Mouse (Mus musculus): Measurements from ENCODE around the gene Cfap157. TPM values are rescaled to one million over a fixed set of nuclear protein-coding genes. Genes with fewer than 3 reads are reported as not detected.
A peak's percentile ranks its signal among the peaks of the same experiment; 100 is the strongest.

The Cfap157 gene
- total and polyA plus RNA-seq, 2 experiments from 2014 or later: 0.16 to 1.1 TPM

DNA sequence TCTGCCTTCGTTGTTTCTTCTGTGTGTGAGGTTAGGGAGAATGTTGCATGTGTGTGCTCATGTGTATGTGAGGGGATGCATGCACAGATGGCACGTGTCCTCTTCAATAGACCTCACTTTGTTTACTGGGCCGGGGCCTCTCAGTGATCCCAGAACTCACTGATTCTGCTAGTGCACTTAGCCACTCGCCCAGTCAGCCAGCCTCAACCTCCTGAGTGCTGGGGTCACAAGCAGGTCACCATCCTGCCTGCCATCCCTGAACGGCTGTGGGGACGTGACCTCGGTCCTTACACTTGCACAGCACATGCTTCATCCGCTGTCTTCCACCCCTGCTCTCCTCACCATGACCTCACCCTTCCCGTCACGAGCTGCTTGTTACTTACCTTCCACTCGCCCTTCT is 38.9 kb upstream of the Cfap157 start:
- H3K4me1 ChIP-seq (ENCODE audit: insufficient read depth, low read length): no peaks in the 10 kb centered on the region
- no peaks in the 10 kb centered on the region for H3K27me3 ChIP-seq (ENCODE audit: insufficient read depth, low read length)
- no peak for TF ChIP-seq CTCF (IDR thresholded peaks at IDR 0.05; ENCODE audit: low read depth)
- DNase-seq (ENCODE audit: low spot score) (peak; percentile 38), ATAC-seq (peak; percentile 37; the same call in 1 of the 2 replicates)
- no peaks in the 10 kb centered on the region for H3K9me3 ChIP-seq (ENCODE audit: low read length)
- no peak overlapping the region for H3K4me3 ChIP-seq (ENCODE audit: low read length)
- 57% methylated on average over 11 of the region's 11 CpGs for WGBS
- no peak overlapping the region for H3K4me2 ChIP-seq (ENCODE audit: low read depth, low read length)
- no peak overlapping the region for H3K9ac ChIP-seq (replicated peaks; ENCODE audit: low read length)
- peaks cover 15% of the 10 kb centered on the region for H3K36me3 ChIP-seq (ENCODE audit: insufficient read depth, low read length)
- H3K27ac ChIP-seq: peak overlapping the region; percentile 52

DNA sequence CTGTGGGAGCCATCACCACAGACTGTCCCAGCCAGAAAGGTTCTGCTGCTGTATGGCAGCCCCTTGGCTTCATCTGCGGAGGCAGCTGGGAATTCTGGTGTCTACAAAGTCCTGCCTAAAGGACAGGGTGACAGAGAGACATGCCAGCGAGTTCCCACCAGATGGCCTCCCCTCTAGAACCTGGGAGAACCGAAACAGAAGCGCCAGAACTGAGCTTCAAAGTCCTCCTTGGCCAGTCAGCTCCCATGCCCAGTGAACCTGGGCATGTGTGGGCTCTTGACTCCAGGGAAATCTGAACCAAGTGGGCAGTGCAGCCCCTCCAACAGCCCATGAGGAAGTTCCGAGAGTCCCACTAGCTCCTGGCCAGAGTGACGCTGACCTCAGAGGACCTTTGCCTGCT is 38.4 kb upstream of the Cfap157 start:
- ATAC-seq: no peak

DNA sequence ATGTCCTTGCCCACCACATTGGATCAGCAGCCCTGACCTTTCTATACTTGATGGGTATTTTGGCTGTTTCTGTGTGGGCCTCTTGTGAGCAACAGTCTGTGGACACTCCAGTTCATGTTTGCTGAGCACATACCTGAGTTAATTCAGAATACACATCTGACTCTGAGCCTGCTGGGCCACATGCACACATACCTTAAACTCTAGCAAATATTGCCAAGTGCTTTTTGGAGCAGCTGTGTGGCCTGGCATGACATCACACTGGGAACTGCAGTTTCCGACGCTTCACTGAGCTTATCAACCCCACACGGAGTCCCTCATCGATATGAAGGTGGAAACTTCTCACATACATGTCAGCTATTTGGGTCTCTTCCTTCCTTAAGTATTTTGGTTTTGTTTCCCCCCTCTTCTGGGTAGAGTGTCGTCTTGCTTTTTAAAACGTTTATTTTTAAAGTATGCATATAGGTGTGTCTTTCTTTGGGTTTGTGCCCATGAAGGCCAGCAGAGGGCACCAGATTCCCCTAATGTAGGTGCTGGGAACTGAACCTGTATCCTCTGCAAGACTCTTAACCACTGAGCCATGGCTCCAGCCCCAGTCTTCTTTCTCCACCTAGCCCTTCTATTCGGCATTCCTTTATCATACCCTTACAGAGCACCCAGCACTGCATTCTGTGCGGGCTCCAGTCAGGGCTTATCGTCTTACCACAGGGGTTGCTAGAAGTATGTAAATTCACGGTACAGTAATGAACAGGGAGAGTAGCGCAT is 37.0 kb upstream of the Cfap157 start:
- 65% methylated on average over 11 of the region's 11 CpGs for WGBS
- Histone ChIP-seq H3K4me3 (ENCODE audit: low read length) (no peak overlapping the region), H3K36me3 (ENCODE audit: insufficient read depth, low read length) (peaks cover 28% of the 10 kb centered on the region), H3K4me2 (ENCODE audit: low read depth, low read length) (no peak overlapping the region), H3K27ac (no peak overlapping the region), H3K9ac (replicated peaks; ENCODE audit: low read length) (no peak overlapping the region), H3K27me3 (ENCODE audit: insufficient read depth, low read length) (no peaks in the 10 kb centered on the region), H3K4me1 (ENCODE audit: insufficient read depth, low read length) (no peaks in the 10 kb centered on the region), H3K9me3 (ENCODE audit: low read length) (no peaks in the 10 kb centered on the region)
- DNase-seq (ENCODE audit: low spot score) (peak; percentile 51), ATAC-seq (no peak)
- TF ChIP-seq CTCF (IDR thresholded peaks at IDR 0.05; ENCODE audit: low read depth): peak; percentile 66

More for the DNA sequence above, 38.4 kb upstream of the Cfap157 start:
- H3K9me3 ChIP-seq (ENCODE audit: low read length): no peaks in the 10 kb centered on the region
- no peak overlapping the region for H3K9ac ChIP-seq (replicated peaks; ENCODE audit: low read length)
- H3K27ac ChIP-seq: peak overlapping the region; percentile 52
- TF ChIP-seq CTCF (IDR thresholded peaks at IDR 0.05; ENCODE audit: low read depth): no peak
- no peaks in the 10 kb centered on the region for H3K27me3 ChIP-seq (ENCODE audit: insufficient read depth, low read length)
- WGBS: 67% methylated on average over 6 of the region's 6 CpGs
- no peaks in the 10 kb centered on the region for H3K4me1 ChIP-seq (ENCODE audit: insufficient read depth, low read length)
- no peak overlapping the region for H3K4me3 ChIP-seq (ENCODE audit: low read length)
- H3K36me3 ChIP-seq (ENCODE audit: insufficient read depth, low read length): peaks cover 18% of the 10 kb centered on the region
- no peak for DNase-seq (ENCODE audit: low spot score)
- no peak overlapping the region for H3K4me2 ChIP-seq (ENCODE audit: low read depth, low read length)

DNA sequence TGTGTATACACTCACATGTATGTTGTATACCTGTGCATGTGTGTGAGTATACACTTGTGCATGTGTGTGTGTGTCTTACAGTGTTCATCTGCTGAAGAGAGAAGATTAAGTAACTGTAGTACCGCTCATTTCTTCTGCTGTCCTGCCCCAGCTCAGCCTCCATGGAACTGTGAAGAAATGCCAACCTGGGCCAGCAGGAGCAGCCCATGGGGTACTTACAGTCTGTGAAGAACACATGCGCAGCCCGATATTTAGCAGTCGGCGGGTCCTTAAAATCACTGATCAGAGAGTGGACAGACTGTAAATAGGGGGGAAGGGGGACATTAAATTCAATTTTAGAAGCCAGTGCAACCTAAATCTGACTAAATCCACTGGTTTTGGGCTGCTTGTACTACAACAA is 34.0 kb upstream of the Cfap157 start:
- Histone ChIP-seq H3K4me3 (ENCODE audit: low read length) (no peak overlapping the region), H3K9me3 (ENCODE audit: low read length) (no peaks in the 10 kb centered on the region), H3K27me3 (ENCODE audit: insufficient read depth, low read length) (no peaks in the 10 kb centered on the region), H3K36me3 (ENCODE audit: insufficient read depth, low read length) (peaks cover 35% of the 10 kb centered on the region), H3K4me1 (ENCODE audit: insufficient read depth, low read length) (no peaks in the 10 kb centered on the region), H3K9ac (replicated peaks; ENCODE audit: low read length) (no peak overlapping the region), H3K27ac (peak overlapping the region; percentile 78; the same call in 1 of the 2 replicates), H3K4me2 (ENCODE audit: low read depth, low read length) (no peak overlapping the region)
- ATAC-seq (no peak), DNase-seq (ENCODE audit: low spot score) (no peak)
- WGBS: 72% methylated on average over 5 of the region's 5 CpGs
- no peak for TF ChIP-seq CTCF (IDR thresholded peaks at IDR 0.05; ENCODE audit: low read depth)

DNA sequence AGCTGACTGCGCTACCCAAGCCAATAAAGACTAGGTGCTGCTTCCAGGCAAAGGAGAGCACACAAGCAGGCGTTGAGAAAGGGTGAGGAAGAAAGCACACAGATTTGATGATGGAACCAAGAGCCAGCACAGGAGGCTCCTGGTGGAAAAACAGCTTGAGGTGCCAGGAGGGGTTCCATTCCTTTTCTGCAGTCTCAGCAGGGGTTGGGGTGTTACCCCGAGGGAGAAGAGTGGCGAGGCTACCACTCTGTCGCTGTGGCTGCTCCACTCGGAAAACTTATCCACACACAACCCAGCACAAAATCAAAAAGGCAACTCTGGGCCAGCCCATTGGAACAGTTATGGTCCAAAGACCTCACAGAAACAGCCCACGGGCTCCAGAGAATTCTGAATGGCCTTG is 33.4 kb upstream of the Cfap157 start:
- 45% methylated on average over 7 of the region's 7 CpGs for WGBS
- Histone ChIP-seq H3K4me3 (ENCODE audit: low read length) (no peak overlapping the region), H3K4me1 (ENCODE audit: insufficient read depth, low read length) (no peaks in the 10 kb centered on the region), H3K36me3 (ENCODE audit: insufficient read depth, low read length) (peaks cover 35% of the 10 kb centered on the region), H3K4me2 (ENCODE audit: low read depth, low read length) (no peak overlapping the region), H3K27me3 (ENCODE audit: insufficient read depth, low read length) (no peaks in the 10 kb centered on the region), H3K9ac (replicated peaks; ENCODE audit: low read length) (no peak overlapping the region), H3K9me3 (ENCODE audit: low read length) (no peaks in the 10 kb centered on the region), H3K27ac (peak overlapping the region; percentile 78)
- DNase-seq (ENCODE audit: low spot score) (no peak), ATAC-seq (no peak)
- no peak for TF ChIP-seq CTCF (IDR thresholded peaks at IDR 0.05; ENCODE audit: low read depth)

DNA sequence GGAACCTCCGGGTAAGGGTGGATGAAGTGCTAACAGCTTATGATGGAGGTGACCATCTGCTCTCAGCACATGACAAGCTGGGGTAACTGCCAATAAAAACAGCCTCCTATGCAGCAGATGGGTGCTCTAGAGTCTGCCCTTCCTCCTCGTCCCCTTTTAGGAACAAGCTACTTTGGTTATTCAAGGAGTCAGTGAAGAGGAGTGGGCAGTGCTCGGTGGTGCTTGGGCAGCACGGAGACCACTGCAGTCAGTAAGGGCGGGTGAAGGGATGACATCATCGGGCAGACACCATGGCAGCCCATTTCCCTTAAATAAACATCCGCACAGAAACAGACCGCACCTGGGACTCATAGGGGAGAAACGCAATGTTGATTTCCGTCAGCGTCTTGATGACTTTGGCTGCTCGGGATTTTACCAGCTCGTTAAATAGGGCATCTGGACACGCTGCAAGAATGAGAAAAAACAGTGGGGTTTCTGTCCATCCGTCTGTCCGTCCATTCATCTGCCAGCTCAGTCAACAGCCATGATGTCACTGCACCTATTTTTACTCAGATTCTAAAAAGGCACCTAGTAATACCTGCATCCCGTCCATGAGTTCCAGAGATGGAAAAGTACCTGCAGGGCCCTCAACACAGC is 32.8 kb upstream of the Cfap157 start:
- H3K9me3 ChIP-seq (ENCODE audit: low read length): no peaks in the 10 kb centered on the region
- peak; percentile 78 for ATAC-seq
- no peaks in the 10 kb centered on the region for H3K4me1 ChIP-seq (ENCODE audit: insufficient read depth, low read length)
- no peak overlapping the region for H3K4me3 ChIP-seq (ENCODE audit: low read length)
- TF ChIP-seq CTCF (IDR thresholded peaks at IDR 0.05; ENCODE audit: low read depth): no peak
- no peaks in the 10 kb centered on the region for H3K27me3 ChIP-seq (ENCODE audit: insufficient read depth, low read length)
- H3K9ac ChIP-seq (replicated peaks; ENCODE audit: low read length): no peak overlapping the region
- no peak overlapping the region for H3K4me2 ChIP-seq (ENCODE audit: low read depth, low read length)
- peak overlapping the region; percentile 78 for H3K27ac ChIP-seq
- 52% methylated on average over 17 of the region's 17 CpGs for WGBS
- peak; percentile 82 for DNase-seq (ENCODE audit: low spot score)
- H3K36me3 ChIP-seq (ENCODE audit: insufficient read depth, low read length): peaks cover 35% of the 10 kb centered on the region

DNA sequence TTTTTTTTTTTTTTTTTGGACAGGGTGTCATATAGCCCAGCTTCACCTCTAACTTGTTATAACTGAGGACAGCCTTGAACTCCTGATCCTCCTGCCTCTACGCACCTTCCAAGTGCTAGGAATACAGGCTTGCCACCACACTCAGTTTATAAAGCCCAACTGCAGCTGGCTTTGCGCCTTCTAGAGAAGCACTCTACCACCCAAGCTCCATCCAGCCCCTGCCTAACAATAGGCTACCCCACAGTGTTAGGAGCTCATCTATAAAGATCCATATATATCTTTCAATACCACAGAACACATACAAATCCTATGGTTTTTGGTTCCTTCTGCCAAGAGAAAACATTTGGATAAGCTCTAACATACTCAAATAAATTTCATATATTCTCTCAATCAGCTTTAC is 32.3 kb upstream of the Cfap157 start:
- no peak for TF ChIP-seq CTCF (IDR thresholded peaks at IDR 0.05; ENCODE audit: low read depth)
- Histone ChIP-seq H3K4me1 (ENCODE audit: insufficient read depth, low read length) (no peaks in the 10 kb centered on the region), H3K9me3 (ENCODE audit: low read length) (no peaks in the 10 kb centered on the region), H3K27me3 (ENCODE audit: insufficient read depth, low read length) (no peaks in the 10 kb centered on the region), H3K4me3 (ENCODE audit: low read length) (no peak overlapping the region), H3K4me2 (ENCODE audit: low read depth, low read length) (no peak overlapping the region), H3K9ac (replicated peaks; ENCODE audit: low read length) (no peak overlapping the region), H3K36me3 (ENCODE audit: insufficient read depth, low read length) (peaks cover 35% of the 10 kb centered on the region), H3K27ac (peak overlapping the region; percentile 78)
- no peak; the same call in 1 of the 2 replicates for ATAC-seq
- WGBS: 68% methylated on average over 2 of the region's 2 CpGs
- DNase-seq (ENCODE audit: low spot score): peak; percentile 15
